Comparison of ENCODE assay signal across 9 mouse cellular contexts in the genomic region with DNA sequence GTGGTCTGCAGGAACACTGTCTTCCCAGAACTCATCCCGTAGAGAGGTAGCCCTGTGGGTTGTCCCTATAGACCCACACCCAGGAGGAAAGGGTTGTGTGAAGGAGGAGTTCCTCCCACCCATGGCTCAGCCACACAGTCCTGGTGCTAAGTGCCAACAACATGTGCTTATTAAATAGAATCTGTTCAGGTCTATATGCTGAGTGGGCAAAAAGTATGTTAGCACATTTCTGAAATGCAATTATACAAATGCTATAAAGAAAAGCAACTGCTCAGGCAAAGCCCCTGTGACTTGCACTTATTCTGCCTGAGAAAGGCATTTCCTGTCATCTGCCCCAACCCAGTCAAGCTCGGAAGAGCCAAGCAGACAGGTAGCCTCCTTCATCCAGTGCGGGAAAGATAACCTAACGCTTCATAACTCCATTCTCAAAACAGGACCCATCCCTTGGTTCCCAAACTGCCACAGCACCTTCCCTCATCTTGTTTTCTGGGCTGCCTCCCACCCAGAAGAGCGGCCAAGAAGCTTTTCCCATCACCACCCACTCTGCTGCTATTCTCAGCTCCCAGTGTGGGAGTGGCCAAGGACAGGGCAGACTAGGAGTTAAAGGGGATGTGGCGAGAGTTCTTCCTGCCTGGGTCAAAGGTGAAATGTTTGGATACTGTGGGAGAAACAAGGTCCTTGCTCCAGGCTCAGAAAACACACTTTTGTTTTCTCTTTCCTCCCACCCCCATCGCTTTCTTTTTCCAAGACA. TPM values are rescaled to one million over a fixed set of nuclear protein-coding genes. Genes with fewer than 3 reads are reported as not detected.
DNase-seq lines count a peak whose midpoint lies in the region; ATAC-seq lines count a peak whose summit lies in the region.
"Had no signal": no experiment of that assay in that cellular context is flagged by ENCODE, and none has a peak within 500 bp of the region (broad histone marks: within the 10 kb centered on the region; RNA-seq: fewer than 3 reads in every experiment).

No protein-coding gene starts in this region.

- H3K36me3 ChIP-seq in hindbrain, embryonic 10.5 days: peaks cover 97% of the 10 kb centered on the region
- H3K36me3 ChIP-seq in hindbrain, embryonic 14.5 days (replicated peaks; ENCODE audit: control insufficient read depth, insufficient read depth): peaks cover 68% of the 10 kb centered on the region
- peaks cover 95% of the 10 kb centered on the region for H3K36me3 ChIP-seq in midbrain, embryonic 10.5 days
- no peaks in the 10 kb centered on the region; the same call in 1 of the 2 replicates for H3K36me3 ChIP-seq in midbrain, embryonic 11.5 days (ENCODE audit: control insufficient read depth, insufficient read depth, low read length)
- peaks cover 63% of the 10 kb centered on the region for H3K36me3 ChIP-seq in heart, embryonic 12.5 days
- peaks cover 22% of the 10 kb centered on the region for H3K36me3 ChIP-seq in liver, embryonic 16.5 days (ENCODE audit: control insufficient read depth, insufficient read depth)

- ATAC-seq in hindbrain, embryonic 14.5 days (ENCODE audit: low FRiP score): no peak
- ATAC-seq in midbrain, embryonic 11.5 days (ENCODE audit: low FRiP score): no peak
- 0 out of 2 replicates have a peak, but pooled peaks have one; percentile 44 for ATAC-seq in heart, embryonic 12.5 days (ENCODE audit: insufficient number of reproducible peaks, low FRiP score)
- no peak for ATAC-seq in liver, embryonic 16.5 days (ENCODE audit: low read depth)

- H3K27me3 ChIP-seq in hindbrain, embryonic 10.5 days (ENCODE audit: insufficient read depth, poor library complexity, severe bottlenecking): no peaks in the 10 kb centered on the region
- no peaks in the 10 kb centered on the region for H3K27me3 ChIP-seq in hindbrain, embryonic 14.5 days (ENCODE audit: control insufficient read depth, insufficient read depth, low read length)
- H3K27me3 ChIP-seq in midbrain, embryonic 10.5 days (ENCODE audit: low read depth, poor library complexity, severe bottlenecking): no peaks in the 10 kb centered on the region
- no peaks in the 10 kb centered on the region for H3K27me3 ChIP-seq in midbrain, embryonic 11.5 days (ENCODE audit: control insufficient read depth, insufficient read depth, low read length)
- H3K27me3 ChIP-seq in heart, embryonic 12.5 days (replicated peaks): no peaks in the 10 kb centered on the region
- no peaks in the 10 kb centered on the region for H3K27me3 ChIP-seq in liver, embryonic 16.5 days (ENCODE audit: control insufficient read depth, insufficient read depth, low read depth, low read length)

- peaks cover 17% of the 10 kb centered on the region; the same call in 1 of the 2 replicates for H3K4me1 ChIP-seq in hindbrain, embryonic 10.5 days (replicated peaks)
- no peaks in the 10 kb centered on the region for H3K4me1 ChIP-seq in hindbrain, embryonic 14.5 days (replicated peaks; ENCODE audit: control insufficient read depth, insufficient read depth, low read length)
- H3K4me1 ChIP-seq in midbrain, embryonic 10.5 days: no peaks in the 10 kb centered on the region
- H3K4me1 ChIP-seq in midbrain, embryonic 11.5 days (ENCODE audit: control insufficient read depth, insufficient read depth, low read length): no peaks in the 10 kb centered on the region
- peaks cover 19% of the 10 kb centered on the region for H3K4me1 ChIP-seq in heart, embryonic 12.5 days (replicated peaks)
- H3K4me1 ChIP-seq in liver, embryonic 16.5 days (ENCODE audit: control insufficient read depth, low read depth, low read length): peaks cover 87% of the 10 kb centered on the region

- H3K9me3 ChIP-seq in hindbrain, embryonic 10.5 days: no peaks in the 10 kb centered on the region
- no peaks in the 10 kb centered on the region for H3K9me3 ChIP-seq in hindbrain, embryonic 14.5 days (ENCODE audit: control insufficient read depth, low read length)
- H3K9me3 ChIP-seq in midbrain, embryonic 10.5 days (replicated peaks): no peaks in the 10 kb centered on the region
- no peaks in the 10 kb centered on the region for H3K9me3 ChIP-seq in midbrain, embryonic 11.5 days (ENCODE audit: control insufficient read depth, low read length)
- H3K9me3 ChIP-seq in heart, embryonic 12.5 days (replicated peaks): no peaks in the 10 kb centered on the region
- no peaks in the 10 kb centered on the region for H3K9me3 ChIP-seq in liver, embryonic 16.5 days (replicated peaks; ENCODE audit: control insufficient read depth, low read length)

- no peak for DNase-seq in hindbrain, embryonic 10.5 days (ENCODE audit: low spot score)
- DNase-seq in hindbrain, embryonic 14.5 days (ENCODE audit: low spot score): no peak
- no peak for DNase-seq in midbrain, embryonic 10.5 days (ENCODE audit: low spot score)
- DNase-seq in midbrain, embryonic 11.5 days (ENCODE audit: low spot score, missing footprints): no peak
- no peak for DNase-seq in layer of hippocampus, adult 9-10 months (ENCODE audit: low spot score)
- no peak for DNase-seq in right cerebral cortex, postnatal 14 days
- DNase-seq: thymus, postnatal 14 days had no signal

- peak overlapping the region; percentile 67; the same call in 1 of the 2 replicates for H3K27ac ChIP-seq in hindbrain, embryonic 10.5 days
- H3K27ac ChIP-seq in hindbrain, embryonic 14.5 days: no peak overlapping the region
- 0 out of 2 replicates have a peak overlapping the region, but pooled peaks have one; percentile 19 for H3K27ac ChIP-seq in midbrain, embryonic 10.5 days (replicated peaks)
- H3K27ac ChIP-seq in midbrain, embryonic 11.5 days (ENCODE audit: low read depth, low read length): no peak overlapping the region
- H3K27ac ChIP-seq in heart, embryonic 12.5 days (ENCODE audit: poor library complexity, severe bottlenecking): peak overlapping the region; percentile 66; the same call in 1 of the 2 replicates
- H3K27ac ChIP-seq in liver, embryonic 16.5 days (ENCODE audit: low read length): peak overlapping the region; percentile 99

- H3K4me2 ChIP-seq in hindbrain, embryonic 14.5 days (replicated peaks): no peak overlapping the region
- H3K4me2 ChIP-seq in midbrain, embryonic 11.5 days: no peak overlapping the region
- H3K4me2 ChIP-seq in heart, embryonic 12.5 days: peak overlapping the region; percentile 0; the same call in 1 of the 2 replicates
- H3K4me2 ChIP-seq in liver, embryonic 16.5 days (ENCODE audit: low read depth, low read length): peak overlapping the region; percentile 32; the same call in 1 of the 2 replicates

- H3K9ac ChIP-seq in hindbrain, embryonic 14.5 days: no peak overlapping the region
- H3K9ac ChIP-seq in midbrain, embryonic 11.5 days (ENCODE audit: low read length): no peak overlapping the region
- H3K9ac ChIP-seq in heart, embryonic 12.5 days: no peak overlapping the region
- peak overlapping the region; percentile 73 for H3K9ac ChIP-seq in liver, embryonic 16.5 days (ENCODE audit: low read depth, low read length)

- WGBS in hindbrain, embryonic 10.5 days: 66% methylated on average over 7 of the region's 7 CpGs
- WGBS in hindbrain, embryonic 14.5 days: 75% methylated on average over 7 of the region's 7 CpGs
- WGBS in midbrain, embryonic 10.5 days: 77% methylated on average over 7 of the region's 7 CpGs
- 79% methylated on average over 7 of the region's 7 CpGs for WGBS in midbrain, embryonic 11.5 days
- 53% methylated on average over 7 of the region's 7 CpGs for WGBS in heart, embryonic 12.5 days
- WGBS in liver, embryonic 16.5 days (ENCODE audit: insufficient replicate concordance): 73% methylated on average over 7 of the region's 7 CpGs

- no peak overlapping the region for H3K4me3 ChIP-seq in hindbrain, embryonic 10.5 days
- H3K4me3 ChIP-seq in hindbrain, embryonic 14.5 days (replicated peaks; ENCODE audit: low read length): no peak overlapping the region
- H3K4me3 ChIP-seq in midbrain, embryonic 10.5 days: no peak overlapping the region
- no peak overlapping the region for H3K4me3 ChIP-seq in midbrain, embryonic 11.5 days (ENCODE audit: low read depth, low read length)
- no peak overlapping the region for H3K4me3 ChIP-seq in heart, embryonic 12.5 days
- no peak overlapping the region for H3K4me3 ChIP-seq in liver, embryonic 16.5 days (ENCODE audit: low read depth, low read length)

RNA-seq across cellular contexts. Expression of a gene that starts 17.1 kb away (rescaled TPM):
- 34.2 and 36.3 TPM in 2 replicates for polyA plus RNA-seq in hindbrain, embryonic 10.5 days (2016; fragmentation: Nextera tagmentation; extraction: Ambion mirVana)
- polyA plus RNA-seq in hindbrain, embryonic 14.5 days (2014; fragmentation: Nextera tagmentation; extraction: Ambion mirVana): 29.7 and 37.5 TPM in 2 replicates
- 30.6 and 32.0 TPM in 2 replicates for polyA plus RNA-seq in midbrain, embryonic 10.5 days (2016; fragmentation: Nextera tagmentation; extraction: Ambion mirVana)
- 24.8 and 27.2 TPM in 2 replicates for polyA plus RNA-seq in midbrain, embryonic 11.5 days (2014; fragmentation: Nextera tagmentation; extraction: Ambion mirVana)
- polyA plus RNA-seq in heart, embryonic 12.5 days (2016; fragmentation: Nextera tagmentation; extraction: Ambion mirVana): 17.8 and 19.1 TPM in 2 replicates
- polyA plus RNA-seq in liver, embryonic 16.5 days (2015; fragmentation: Nextera tagmentation; extraction: Ambion mirVana): 18.5 and 19.6 TPM in 2 replicates

RNA-seq across cellular contexts. Expression of a gene that starts 21.3 kb away (rescaled TPM):
- 31.3 and 32.9 TPM in 2 replicates for polyA plus RNA-seq in hindbrain, embryonic 10.5 days (2016; fragmentation: Nextera tagmentation; extraction: Ambion mirVana)
- polyA plus RNA-seq in hindbrain, embryonic 14.5 days (2014; fragmentation: Nextera tagmentation; extraction: Ambion mirVana): 18.9 and 20.0 TPM in 2 replicates
- 25.1 and 26.2 TPM in 2 replicates for polyA plus RNA-seq in midbrain, embryonic 10.5 days (2016; fragmentation: Nextera tagmentation; extraction: Ambion mirVana)
- polyA plus RNA-seq in midbrain, embryonic 11.5 days (2014; fragmentation: Nextera tagmentation; extraction: Ambion mirVana): 13.2 and 14.1 TPM in 2 replicates
- polyA plus RNA-seq in heart, embryonic 12.5 days (2016; fragmentation: Nextera tagmentation; extraction: Ambion mirVana): 42.5 and 47.7 TPM in 2 replicates
- polyA plus RNA-seq in liver, embryonic 16.5 days (2015; fragmentation: Nextera tagmentation; extraction: Ambion mirVana): 5.8 and 6.5 TPM in 2 replicates

RNA-seq across cellular contexts. Expression of a gene that starts 24.1 kb away (rescaled TPM):
- polyA plus RNA-seq in hindbrain, embryonic 10.5 days (2016; fragmentation: Nextera tagmentation; extraction: Ambion mirVana): 41.1 and 45.6 TPM in 2 replicates
- polyA plus RNA-seq in hindbrain, embryonic 14.5 days (2014; fragmentation: Nextera tagmentation; extraction: Ambion mirVana): 23.7 and 35.3 TPM in 2 replicates
- polyA plus RNA-seq in midbrain, embryonic 10.5 days (2016; fragmentation: Nextera tagmentation; extraction: Ambion mirVana): 42.6 and 45.3 TPM in 2 replicates
- polyA plus RNA-seq in midbrain, embryonic 11.5 days (2014; fragmentation: Nextera tagmentation; extraction: Ambion mirVana): 28.3 and 34.0 TPM in 2 replicates
- 38.6 and 42.8 TPM in 2 replicates for polyA plus RNA-seq in heart, embryonic 12.5 days (2016; fragmentation: Nextera tagmentation; extraction: Ambion mirVana)
- polyA plus RNA-seq in liver, embryonic 16.5 days (2015; fragmentation: Nextera tagmentation; extraction: Ambion mirVana): 30.8 and 31.5 TPM in 2 replicates

RNA-seq across cellular contexts. Expression of a gene that starts 32.8 kb away (rescaled TPM):
- polyA plus RNA-seq in hindbrain, embryonic 10.5 days (2016; fragmentation: Nextera tagmentation; extraction: Ambion mirVana): 3,492 and 3,546 TPM in 2 replicates
- 38.0 and 95.6 TPM in 2 replicates for polyA plus RNA-seq in hindbrain, embryonic 14.5 days (2014; fragmentation: Nextera tagmentation; extraction: Ambion mirVana)
- polyA plus RNA-seq in midbrain, embryonic 10.5 days (2016; fragmentation: Nextera tagmentation; extraction: Ambion mirVana): 2,848 and 3,100 TPM in 2 replicates
- polyA plus RNA-seq in midbrain, embryonic 11.5 days (2014; fragmentation: Nextera tagmentation; extraction: Ambion mirVana): 3,185 and 3,229 TPM in 2 replicates
- 5,912 and 6,218 TPM in 2 replicates for polyA plus RNA-seq in heart, embryonic 12.5 days (2016; fragmentation: Nextera tagmentation; extraction: Ambion mirVana)
- polyA plus RNA-seq in liver, embryonic 16.5 days (2015; fragmentation: Nextera tagmentation; extraction: Ambion mirVana): 43.7 and 47.4 TPM in 2 replicates

RNA-seq across cellular contexts. Expression of a gene that starts 38.2 kb away (rescaled TPM):
- polyA plus RNA-seq in hindbrain, embryonic 10.5 days (2016; fragmentation: Nextera tagmentation; extraction: Ambion mirVana): 97.6 and 103 TPM in 2 replicates
- polyA plus RNA-seq in hindbrain, embryonic 14.5 days (2014; fragmentation: Nextera tagmentation; extraction: Ambion mirVana): 48.6 and 49.9 TPM in 2 replicates
- 94.7 and 107 TPM in 2 replicates for polyA plus RNA-seq in midbrain, embryonic 10.5 days (2016; fragmentation: Nextera tagmentation; extraction: Ambion mirVana)
- polyA plus RNA-seq in midbrain, embryonic 11.5 days (2014; fragmentation: Nextera tagmentation; extraction: Ambion mirVana): 77.0 and 87.0 TPM in 2 replicates
- 44.4 and 45.6 TPM in 2 replicates for polyA plus RNA-seq in heart, embryonic 12.5 days (2016; fragmentation: Nextera tagmentation; extraction: Ambion mirVana)
- 58.1 and 63.4 TPM in 2 replicates for polyA plus RNA-seq in liver, embryonic 16.5 days (2015; fragmentation: Nextera tagmentation; extraction: Ambion mirVana)

Comparison
In these comparisons a context has a peak if more than half of its experiments do, and no peak if none do; other contexts are left out.
1. H3K27ac ChIP-seq: peak in hindbrain, embryonic 10.5 days (single experiment), midbrain, embryonic 10.5 days (single experiment), heart, embryonic 12.5 days (single experiment) and liver, embryonic 16.5 days (single experiment); none in hindbrain, embryonic 14.5 days (single experiment) and midbrain, embryonic 11.5 days (single experiment).
2. H3K4me2 ChIP-seq: peak in heart, embryonic 12.5 days (single experiment) and liver, embryonic 16.5 days (single experiment); none in hindbrain, embryonic 14.5 days (single experiment) and midbrain, embryonic 11.5 days (single experiment).